Mouse (Mus musculus) bone marrow, adult 2 months (tissue): ENCODE data around the gene Rit1. TPM values are rescaled to one million over a fixed set of nuclear protein-coding genes. Genes with fewer than 3 reads are reported as not detected.
A peak's percentile ranks its signal among the peaks of the same experiment; 100 is the strongest.

ENCODE experiments used
- H3K27ac ChIP-seq: fragments of 200-500 bp; 2 replicates; pipeline ENCODE4 v1.5.1; 2012; ENCODE audit warnings: low read depth, mild to moderate bottlenecking, control low read depth, inconsistent platforms, low read length; ENCODE audit not compliant: control insufficient read depth, poor library complexity, insufficient read depth
- H3K4me1 ChIP-seq: fragments of 200-500 bp; 2 replicates; pipeline ENCODE4 v1.6.1; 2011; ENCODE audit warnings: low read length; ENCODE audit not compliant: control insufficient read depth, insufficient read depth
- H3K4me3 ChIP-seq: fragments of 200-500 bp; replicated peaks from 2 replicates; pipeline ENCODE3; 2011; ENCODE audit warnings: mild to moderate bottlenecking, low read depth, low read length, control low read depth; ENCODE audit not compliant: control insufficient read depth
- CTCF ChIP-seq: fragments of 200-500 bp; IDR thresholded peaks from 2 replicates; pipeline ENCODE4 v1.5.1; 2011; ENCODE audit warnings: low read length, control low read depth; ENCODE audit not compliant: control insufficient read depth, insufficient read depth
- POLR2A ChIP-seq: fragments of 200-500 bp; IDR thresholded peaks from 2 replicates; pipeline ENCODE4 v1.6.1; 2011; ENCODE audit warnings: low read depth, mild to moderate bottlenecking, control low read depth, low read length, borderline replicate concordance; ENCODE audit not compliant: control insufficient read depth
- WGBS: fragments of 180-500 bp; shearing (Covaris S2); methylation state at CpG from one replicate; pipeline ENCODE4 v1.1.7; 2018; 5-methylcytosine and 5-hydroxymethylcytosine counted together
- polyA plus RNA-seq: library from polyadenylated mRNA; stranded (reverse); fragments of >200 nt; gene quantifications from 2 replicates; pipeline ENCODE4 v1.2.4, GENCODE M21; 2011; ENCODE audit warnings: low replicate concordance; ENCODE audit not compliant: missing spikeins, insufficient read depth, insufficient read length

Rit1 gene
- polyA plus RNA-seq, 1 experiment = 61.7 TPM

GRCm38 (mm10) chr3:88717198-88717798 is 660 bp downstream of the Rit1 start:
- Histone ChIP-seq H3K27ac (peak overlapping the region; percentile 76), H3K4me3 (peak overlapping the region; percentile 95), H3K4me1 (no peaks in the 10 kb centered on the region; the same call in 1 of the 2 replicates)
- under 1% methylated on average over 9 of the region's 9 CpGs for WGBS
- TF ChIP-seq CTCF = no peak
- no peak for TF ChIP-seq POLR2A

- TF ChIP-seq POLR2A (no peak), CTCF (no peak)
- H3K4me3 ChIP-seq = peak overlapping the region; percentile 56
- 2% methylated on average over 1 of the region's 1 CpGs for WGBS
- H3K27ac ChIP-seq = peak overlapping the region; percentile 34; the same call in 1 of the 2 replicates
- no peaks in the 10 kb centered on the region; the same call in 1 of the 2 replicates for H3K4me1 ChIP-seq
Measured at GRCm38 (mm10) chr3:88717831-88718230, 1.2 kb downstream of the Rit1 start.

- no peaks in the 10 kb centered on the region; the same call in 1 of the 2 replicates for H3K4me1 ChIP-seq
Measured at GRCm38 (mm10) chr3:88719098-88719497, 2.5 kb downstream of the Rit1 start.

GRCm38 (mm10) chr3:88736556-88736955 is 19.9 kb downstream of the Rit1 start:
- WGBS = 77% methylated on average over 2 of the region's 2 CpGs
- no peak for TF ChIP-seq CTCF
- no peak for TF ChIP-seq POLR2A
- no peaks in the 10 kb centered on the region; the same call in 1 of the 2 replicates for H3K4me1 ChIP-seq
- no peak overlapping the region for H3K4me3 ChIP-seq
- H3K27ac ChIP-seq = no peak overlapping the region

More at GRCm38 (mm10) chr3:88719098-88719497, 2.5 kb downstream of the Rit1 start:
- WGBS = 48% methylated on average over 2 of the region's 2 CpGs
- TF ChIP-seq CTCF (no peak), POLR2A (no peak)
- no peak overlapping the region for H3K4me3 ChIP-seq
- no peak overlapping the region for H3K27ac ChIP-seq

- 17% methylated on average over 3 of the region's 3 CpGs for WGBS
- Histone ChIP-seq H3K4me1 (no peaks in the 10 kb centered on the region; the same call in 1 of the 2 replicates), H3K4me3 (no peak overlapping the region), H3K27ac (no peak overlapping the region)
- TF ChIP-seq POLR2A (no peak), CTCF (peak; percentile 91)
Measured at GRCm38 (mm10) chr3:88738641-88739040, 22.0 kb downstream of the Rit1 start.

GRCm38 (mm10) chr3:88740147-88740546 is 23.5 kb downstream of the Rit1 start:
- Histone ChIP-seq H3K4me1 (no peaks in the 10 kb centered on the region), H3K27ac (no peak overlapping the region), H3K4me3 (no peak overlapping the region)
- TF ChIP-seq CTCF (0 out of 2 replicates have a peak, but pooled peaks have one; percentile 12), POLR2A (no peak)
- 77% methylated on average over 3 of the region's 3 CpGs for WGBS

- Histone ChIP-seq H3K4me3 (no peak overlapping the region), H3K27ac (no peak overlapping the region)
- no peak for TF ChIP-seq CTCF
- TF ChIP-seq POLR2A = no peak
Measured at GRCm38 (mm10) chr3:88745534-88745933, 28.9 kb downstream of the Rit1 start.

GRCm38 (mm10) chr3:88746139-88746870 is 29.7 kb downstream of the Rit1 start:
- 80% methylated on average over 15 of the region's 15 CpGs for WGBS
- TF ChIP-seq POLR2A (no peak), CTCF (no peak)
- Histone ChIP-seq H3K4me3 (no peak overlapping the region), H3K27ac (no peak overlapping the region; the same call in 1 of the 2 replicates), H3K4me1 (no peaks in the 10 kb centered on the region)

More at GRCm38 (mm10) chr3:88745534-88745933, 28.9 kb downstream of the Rit1 start:
- WGBS = 60% methylated on average over 9 of the region's 9 CpGs
- no peaks in the 10 kb centered on the region for H3K4me1 ChIP-seq

GRCm38 (mm10) chr3:88746871-88747231 is 30.2 kb downstream of the Rit1 start:
- Histone ChIP-seq H3K4me3 (no peak overlapping the region), H3K4me1 (no peaks in the 10 kb centered on the region), H3K27ac (no peak overlapping the region)
- 55% methylated on average over 4 of the region's 4 CpGs for WGBS
- no peak for TF ChIP-seq CTCF
- TF ChIP-seq POLR2A = no peak
